Mouse (Mus musculus): ENCODE measurements around the gene Calm2.

GRCm38 (mm10) chr17:87387068-87387467 is 59.7 kb downstream of the Calm2 start:
- TF ChIP-seq CTCF (IDR thresholded peaks at IDR 0.05; ENCODE audit: extremely low read depth, insufficient read depth, low read length) (no peak), POLR2A (IDR thresholded peaks at IDR 0.05; ENCODE audit: extremely low read depth, insufficient read depth, low read length) (no peak)
